Mouse (Mus musculus) liver, adult (tissue): ENCODE measurements around the gene Plekha5.

Source experiments
- GATA4 ChIP-seq: IDR thresholded peaks from 2 replicates; pipeline ENCODE4 v1.6.1; 2014; ENCODE audit warnings: mild to moderate bottlenecking, low read length; ENCODE audit not compliant: insufficient replicate concordance

Gene Plekha5

GRCm38 (mm10) chr6:140603228-140603944 lies 179.5 kb downstream of the Plekha5 start:
- TF ChIP-seq GATA4: no peak

- no peak for TF ChIP-seq GATA4
These were observed 181.9 kb downstream of the Plekha5 start for GRCm38 (mm10) chr6:140605732-140606131.

GRCm38 (mm10) chr6:140606534-140606933 lies 182.7 kb downstream of the Plekha5 start:
- TF ChIP-seq GATA4: no peak

GRCm38 (mm10) chr6:140608666-140609065 lies 184.8 kb downstream of the Plekha5 start:
- TF ChIP-seq GATA4: no peak

GRCm38 (mm10) chr6:140609533-140609932 lies 185.7 kb downstream of the Plekha5 start:
- TF ChIP-seq GATA4: no peak

GRCm38 (mm10) chr6:140610117-140610516 lies 186.3 kb downstream of the Plekha5 start:
- no peak for TF ChIP-seq GATA4

GRCm38 (mm10) chr6:140611282-140611681 lies 187.4 kb downstream of the Plekha5 start:
- TF ChIP-seq GATA4: no peak

GRCm38 (mm10) chr6:140611893-140612473 lies 188.1 kb downstream of the Plekha5 start:
- TF ChIP-seq GATA4: no peak

- TF ChIP-seq GATA4: no peak
These were observed 190.0 kb downstream of the Plekha5 start for GRCm38 (mm10) chr6:140613822-140614221.

- TF ChIP-seq GATA4: no peak
These were observed 190.9 kb downstream of the Plekha5 start for GRCm38 (mm10) chr6:140614711-140615110.

GRCm38 (mm10) chr6:140620531-140621349 lies 196.9 kb downstream of the Plekha5 start:
- TF ChIP-seq GATA4: no peak

- no peak for TF ChIP-seq GATA4
These were observed 197.8 kb downstream of the Plekha5 start for GRCm38 (mm10) chr6:140621622-140622021.

- no peak for TF ChIP-seq GATA4
These were observed 198.8 kb downstream of the Plekha5 start, which contains the start of gene Aebp2 for GRCm38 (mm10) chr6:140622391-140623225. Gene Aebp2, plus strand, starts transcription at chr6:140622663.

GRCm38 (mm10) chr6:140623226-140624095 lies 199.6 kb downstream of the Plekha5 start:
- TF ChIP-seq GATA4: no peak
